Mouse (Mus musculus) megakaryocyte-erythroid progenitor cell, adult 5-6 weeks (primary cell): Measurements from ENCODE around the gene Rimbp2. TPM values are rescaled to one million over a fixed set of nuclear protein-coding genes. Genes with fewer than 3 reads are reported as not detected.

Experiments used
- ATAC-seq: replicated peaks from 2 replicates; pipeline ENCODE4 v1.8.0; 2016; ENCODE audit warnings: mild to moderate bottlenecking, inconsistent platforms; ENCODE audit not compliant: severe bottlenecking, poor library complexity, low FRiP score, low TSS enrichment
- total RNA-seq, 2 experiments: library from RNA; stranded (forward) in 1 of 2; stranded (reverse) in 1 of 2; fragments of 200-1000, 215-1000 nt in 1 of 2; fragments of >200 nt in 1 of 2; fragmentation: Nextera tagmentation in 1 of 2; gene quantifications; 2 replicates each; pipeline ENCODE4 v1.2.3; 2014 to 2017

Rimbp2 gene
- total RNA-seq, 2 experiments from 2014 or later: not detected

DNA sequence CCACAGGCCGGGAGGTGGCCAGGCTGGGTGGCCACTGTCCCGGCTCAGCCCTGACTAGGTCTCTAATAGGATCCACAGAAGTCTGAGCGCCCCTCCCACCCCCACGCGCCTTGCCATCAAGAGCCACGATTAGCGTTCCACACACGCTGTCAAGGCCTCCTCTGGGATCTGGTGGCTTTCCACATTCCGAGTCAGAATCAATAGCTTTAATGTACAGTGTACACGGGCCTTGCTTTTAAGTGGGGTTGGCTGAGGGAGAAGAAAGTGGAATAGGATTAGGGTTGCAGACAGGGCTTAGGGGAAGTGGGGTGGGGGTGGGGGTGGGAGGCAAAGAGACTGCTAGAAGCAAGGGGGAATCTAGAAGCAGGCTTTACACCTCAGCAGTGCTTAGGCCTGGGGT, 12.8 kb downstream of the Rimbp2 start:
- no peak for ATAC-seq

DNA sequence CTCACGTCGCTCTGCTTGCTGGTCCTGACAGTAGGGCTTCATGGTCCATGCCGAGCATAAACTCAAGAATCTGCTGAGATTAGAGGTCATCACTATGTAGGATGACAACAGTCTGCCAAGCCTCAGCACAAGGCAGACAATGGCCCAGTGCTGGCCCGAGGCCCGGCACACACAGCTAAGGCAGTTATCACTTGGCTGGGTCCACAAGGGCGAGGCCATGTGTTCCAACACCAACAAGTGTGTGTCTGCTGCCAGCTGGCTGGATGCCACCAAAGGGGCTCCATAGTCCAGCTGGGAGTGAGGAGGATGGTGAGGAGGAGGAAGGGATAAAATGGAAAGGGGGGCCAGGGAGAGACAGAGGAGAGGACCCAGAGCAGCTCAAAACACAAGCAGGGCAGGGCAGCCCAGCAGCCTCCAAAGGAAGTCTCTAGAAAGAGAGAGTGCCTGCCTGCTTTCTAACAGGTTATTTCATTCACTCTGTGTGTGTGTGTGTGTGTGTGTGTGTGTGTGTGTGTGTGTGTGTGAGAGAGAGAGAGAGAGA, 17.9 kb downstream of the Rimbp2 start:
- ATAC-seq: no peak

DNA sequence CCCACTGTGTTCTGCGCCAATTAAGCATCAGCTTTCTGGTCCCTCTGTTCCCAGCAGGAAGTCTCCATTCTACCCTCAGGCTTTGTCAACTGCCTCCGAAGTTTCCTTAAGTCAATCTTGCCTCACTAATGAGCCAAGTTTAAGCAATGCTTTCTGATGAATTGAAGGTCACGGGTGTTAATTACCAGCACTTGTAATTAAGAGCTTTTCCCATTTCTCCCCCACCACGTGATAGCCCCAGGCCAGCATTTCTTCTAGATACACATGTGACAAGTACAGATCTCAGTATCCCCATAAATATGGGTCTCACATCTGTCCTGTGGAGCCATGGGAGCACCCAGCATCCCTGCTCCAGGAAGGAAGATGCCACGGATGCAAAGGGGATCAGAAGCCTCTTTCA, 20.5 kb downstream of the Rimbp2 start:
- no peak for ATAC-seq

GRCm38 (mm10) chr5:128925073-128925472, 28.2 kb downstream of the Rimbp2 start:
- no peak for ATAC-seq

DNA sequence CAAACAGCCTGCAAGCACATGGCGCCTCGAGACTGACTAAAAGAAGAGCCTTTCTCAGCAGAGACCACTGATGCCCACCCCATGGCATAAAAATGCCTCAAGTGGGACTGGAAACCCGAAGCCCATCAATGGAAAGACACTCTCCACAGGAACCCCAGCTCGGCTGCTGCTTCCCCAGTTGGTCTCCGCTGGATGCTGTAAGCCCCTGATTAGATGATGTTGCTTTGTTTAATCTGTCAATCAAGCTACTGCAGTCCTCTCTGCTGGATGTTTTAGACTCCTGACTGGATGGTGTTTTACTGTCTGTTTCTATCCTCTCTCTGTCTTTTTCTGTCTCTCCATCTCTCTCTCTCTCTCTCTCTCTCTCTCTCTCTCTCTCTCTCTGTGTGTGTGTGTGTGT, 33.2 kb downstream of the Rimbp2 start:
- ATAC-seq: no peak

GRCm38 (mm10) chr5:128917116-128917959, 35.9 kb downstream of the Rimbp2 start:
- peak; percentile 52 for ATAC-seq

DNA sequence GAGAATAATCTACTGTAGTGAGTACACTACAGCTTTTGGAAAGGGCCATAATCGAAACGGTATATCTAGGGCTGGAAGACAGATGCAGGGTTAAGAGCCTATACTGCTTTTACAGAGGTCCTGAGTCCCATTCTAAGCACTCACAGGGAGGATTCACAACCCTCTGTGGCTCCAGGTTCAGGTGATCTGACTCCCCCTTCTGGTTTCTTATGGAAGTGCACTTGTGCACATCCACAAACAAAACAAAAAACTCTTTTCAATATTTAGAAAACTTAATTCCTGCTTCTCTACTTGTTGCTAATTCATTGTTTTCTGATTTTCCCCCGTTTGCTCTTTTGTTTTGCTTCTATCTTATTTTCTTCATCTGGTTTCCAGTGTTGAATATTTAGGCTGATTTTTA, 39.5 kb downstream of the Rimbp2 start:
- no peak for ATAC-seq

- no peak for ATAC-seq
These were observed 40.9 kb downstream of the Rimbp2 start for GRCm38 (mm10) chr5:128912374-128912773.

GRCm38 (mm10) chr5:128911593-128911992, 41.7 kb downstream of the Rimbp2 start:
- ATAC-seq: no peak

DNA sequence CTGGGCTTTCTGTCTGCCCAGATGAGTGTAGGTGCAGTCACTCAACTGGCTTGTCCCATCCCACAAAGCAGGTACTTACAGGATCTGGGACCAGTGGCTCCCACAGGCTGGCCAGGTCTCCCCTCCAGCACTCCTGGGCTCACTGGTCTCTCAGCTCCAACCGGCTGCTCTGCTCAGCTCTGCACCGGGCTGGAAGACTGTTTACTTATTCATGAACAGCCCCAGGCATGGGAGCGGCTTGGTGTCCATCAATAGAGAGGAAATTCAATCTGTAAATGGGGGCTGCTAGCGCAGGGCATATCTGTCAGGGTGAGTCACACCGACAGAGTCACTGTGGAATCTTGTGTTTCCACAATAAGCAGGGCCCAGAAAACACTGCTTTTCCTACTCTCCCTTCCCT, 49.2 kb downstream of the Rimbp2 start:
- ATAC-seq: no peak

DNA sequence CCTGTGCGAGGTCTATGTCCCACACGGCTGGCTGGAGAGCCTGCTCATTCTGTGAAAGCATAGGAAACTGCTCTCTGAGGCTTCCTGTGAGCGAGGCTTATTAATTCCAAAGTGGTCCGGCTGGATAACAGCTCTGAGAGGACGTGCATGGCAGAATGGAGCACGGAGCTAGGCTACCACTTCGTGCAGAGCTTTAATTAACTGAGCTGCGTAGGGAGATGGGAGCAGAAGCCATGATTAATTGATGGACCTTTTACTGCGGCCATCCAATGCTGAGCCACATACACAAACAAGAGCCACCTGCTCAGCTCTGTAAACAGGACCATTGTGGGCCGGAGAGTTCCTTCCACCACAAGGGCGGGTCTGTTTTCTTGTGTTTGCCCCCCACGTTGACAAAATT, 50.2 kb downstream of the Rimbp2 start:
- ATAC-seq: no peak

DNA sequence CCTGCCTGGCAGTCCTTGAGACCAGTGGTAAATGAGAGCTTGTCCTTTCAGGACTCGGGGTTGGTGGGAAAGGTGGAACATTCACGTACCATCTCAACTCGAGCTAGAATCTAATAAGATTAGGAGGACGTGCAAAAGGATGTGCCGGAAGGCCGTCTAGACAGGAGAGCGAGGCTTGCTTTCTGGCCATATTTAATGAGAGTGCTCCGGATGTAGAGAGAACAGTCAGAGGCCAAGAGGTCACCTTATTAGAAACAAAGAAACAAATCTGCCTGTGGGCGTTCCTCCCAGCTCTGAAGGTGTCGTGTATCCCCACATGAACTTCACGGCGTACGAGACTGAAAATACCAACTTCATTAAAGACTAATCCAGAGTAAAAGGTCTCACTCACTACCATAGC, 53.3 kb downstream of the Rimbp2 start:
- ATAC-seq: no peak

- ATAC-seq: no peak
These were observed 58.4 kb downstream of the Rimbp2 start for GRCm38 (mm10) chr5:128894921-128895320.

DNA sequence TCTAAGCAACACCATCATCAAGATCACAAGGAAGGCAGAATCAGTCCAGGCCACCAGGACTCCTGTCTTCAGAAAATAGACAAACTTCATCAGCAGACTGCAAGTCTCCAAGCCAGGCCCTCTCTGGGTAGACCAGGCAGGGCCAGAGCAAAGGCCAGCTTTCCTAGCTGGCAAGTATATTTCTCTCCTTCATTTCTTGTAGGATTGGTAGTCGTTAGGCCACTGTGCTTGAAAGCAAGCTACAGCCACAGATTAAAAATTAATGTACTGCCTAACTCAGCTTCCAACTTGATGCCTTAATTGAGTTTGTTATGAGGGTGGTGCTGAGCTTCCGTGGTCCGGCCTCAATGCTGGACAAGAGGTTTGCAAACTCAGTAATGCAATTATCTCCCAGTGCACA, 65.7 kb downstream of the Rimbp2 start:
- no peak for ATAC-seq

DNA sequence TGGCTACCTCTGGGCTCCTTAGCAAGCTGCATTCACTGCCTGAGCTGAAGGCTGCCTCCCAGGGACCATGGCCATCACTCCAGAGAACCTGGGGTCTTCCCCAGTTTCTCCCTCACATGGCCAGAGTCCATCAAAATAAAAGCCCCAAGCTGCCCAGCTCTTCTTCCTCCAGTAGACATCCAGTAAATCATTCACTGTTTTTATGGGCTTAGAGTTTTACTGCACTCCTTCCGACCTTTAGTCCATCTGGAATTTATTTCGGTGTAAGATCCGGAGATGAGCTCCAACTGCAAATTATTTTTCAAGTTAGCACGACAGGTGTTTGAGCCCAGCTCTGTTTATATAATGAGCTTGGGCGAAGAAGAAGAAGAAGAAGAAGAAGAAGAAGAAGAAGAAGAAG, 69.0 kb downstream of the Rimbp2 start:
- no peak for ATAC-seq

DNA sequence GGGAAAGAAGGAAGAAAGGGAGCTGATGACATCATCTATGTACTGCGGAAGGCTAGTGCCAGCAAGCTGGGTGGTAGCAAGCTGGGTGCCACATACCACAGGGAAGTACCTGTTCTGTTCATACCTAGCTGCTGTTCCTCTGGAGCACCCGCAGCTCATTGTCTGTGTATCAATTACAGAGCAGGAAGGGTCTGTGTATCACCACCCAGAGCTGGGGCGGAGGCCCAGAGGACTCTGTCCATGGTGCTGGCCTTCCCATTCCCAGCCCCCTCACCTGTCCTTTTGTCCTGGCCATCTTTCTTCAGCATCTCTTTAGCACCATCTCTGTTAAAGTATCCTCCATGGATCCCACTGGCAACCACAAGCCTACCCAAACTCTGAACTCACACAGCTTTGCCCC, 74.2 kb downstream of the Rimbp2 start:
- no peak for ATAC-seq

DNA sequence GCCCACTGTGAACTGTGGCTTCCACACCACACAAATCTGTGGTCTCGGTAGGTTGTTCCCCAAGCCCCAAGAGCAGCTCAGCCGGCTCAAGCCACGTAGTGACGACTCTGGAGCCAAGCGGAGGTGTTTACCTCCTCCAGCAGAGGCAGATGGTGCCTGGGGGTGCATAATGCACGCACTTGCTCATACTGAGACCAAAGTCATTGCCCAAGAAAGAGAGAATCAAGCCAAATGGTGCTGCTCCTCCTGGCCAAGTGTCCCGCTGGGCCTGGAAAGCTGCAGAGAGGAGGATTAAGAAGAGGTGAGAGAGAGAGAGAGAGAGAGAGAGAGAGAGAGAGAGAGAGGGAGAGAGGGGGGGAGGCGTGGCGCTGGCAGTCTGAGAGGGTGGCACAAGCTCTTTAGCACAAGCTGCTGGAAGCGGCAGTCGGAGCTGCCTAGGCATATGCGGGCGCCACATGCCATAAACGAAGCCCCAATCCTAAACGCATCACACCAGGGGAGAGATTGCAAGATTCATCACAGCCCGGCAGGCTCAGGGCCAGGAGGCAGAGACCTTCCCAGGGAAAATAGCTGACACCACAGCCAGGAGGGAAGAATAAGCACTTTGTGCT, 75.8 kb downstream of the Rimbp2 start:
- ATAC-seq: no peak

DNA sequence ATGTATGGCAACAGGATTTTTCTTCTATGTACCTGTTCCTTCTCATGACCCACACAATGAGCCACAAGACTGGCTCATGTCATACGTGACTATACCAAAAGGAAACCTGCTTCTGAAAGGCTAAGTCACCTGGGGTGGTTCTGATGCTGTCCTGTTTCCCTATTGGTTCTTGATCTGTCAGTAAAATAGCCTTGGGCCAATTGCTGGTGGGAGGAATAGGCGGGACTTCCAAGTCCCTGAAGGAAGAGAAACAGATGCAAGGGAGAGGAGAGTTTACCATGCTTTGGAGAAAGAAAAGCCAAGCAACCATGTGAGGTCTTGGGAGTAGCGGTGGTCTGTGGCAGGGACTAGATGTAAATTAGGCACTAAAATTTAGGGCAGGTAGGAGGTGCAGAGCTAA, 81.6 kb downstream of the Rimbp2 start:
- no peak for ATAC-seq

DNA sequence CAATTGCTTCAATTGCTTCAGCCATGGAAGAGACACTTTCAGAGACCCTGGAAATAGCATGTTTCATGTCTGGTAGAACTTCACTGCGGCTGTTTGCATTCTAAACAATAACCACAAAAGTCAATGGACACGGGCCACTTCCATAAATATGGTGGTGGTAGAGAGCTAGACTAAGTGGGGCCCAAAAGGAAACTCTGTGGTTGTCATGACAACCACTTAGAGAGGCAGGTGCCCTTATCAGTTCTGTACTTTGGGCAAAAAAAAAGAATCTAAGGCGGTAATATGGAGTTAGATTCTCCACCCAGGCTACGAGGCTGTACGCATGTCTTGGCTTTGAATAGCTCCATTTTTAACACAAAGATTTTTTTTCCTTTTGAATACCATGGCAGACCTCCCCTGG, 86.5 kb downstream of the Rimbp2 start:
- no peak for ATAC-seq

GRCm38 (mm10) chr5:128866291-128866690, 87.0 kb downstream of the Rimbp2 start:
- ATAC-seq: no peak

- ATAC-seq: no peak
These were observed 89.8 kb downstream of the Rimbp2 start for GRCm38 (mm10) chr5:128863497-128863896.
